Mouse (Mus musculus) small intestine, adult 2 months (tissue): ENCODE measurements around the gene Ppfibp2.

Experiments
- CTCF ChIP-seq: fragments of 200-500 bp; IDR thresholded peaks from 2 replicates; pipeline ENCODE4 v1.5.1; 2012; ENCODE audit warnings: low read depth, mild to moderate bottlenecking, control low read depth, inconsistent platforms, low read length, moderate library complexity, mixed read lengths; ENCODE audit not compliant: insufficient replicate concordance, insufficient read length; ENCODE audit errors: extremely low read depth
- POLR2A ChIP-seq: fragments of 200-500 bp; IDR thresholded peaks from 2 replicates; pipeline ENCODE4 v1.6.1; 2012; ENCODE audit warnings: low read depth, mild to moderate bottlenecking, control low read depth, inconsistent platforms, low read length, moderate library complexity

DNA sequence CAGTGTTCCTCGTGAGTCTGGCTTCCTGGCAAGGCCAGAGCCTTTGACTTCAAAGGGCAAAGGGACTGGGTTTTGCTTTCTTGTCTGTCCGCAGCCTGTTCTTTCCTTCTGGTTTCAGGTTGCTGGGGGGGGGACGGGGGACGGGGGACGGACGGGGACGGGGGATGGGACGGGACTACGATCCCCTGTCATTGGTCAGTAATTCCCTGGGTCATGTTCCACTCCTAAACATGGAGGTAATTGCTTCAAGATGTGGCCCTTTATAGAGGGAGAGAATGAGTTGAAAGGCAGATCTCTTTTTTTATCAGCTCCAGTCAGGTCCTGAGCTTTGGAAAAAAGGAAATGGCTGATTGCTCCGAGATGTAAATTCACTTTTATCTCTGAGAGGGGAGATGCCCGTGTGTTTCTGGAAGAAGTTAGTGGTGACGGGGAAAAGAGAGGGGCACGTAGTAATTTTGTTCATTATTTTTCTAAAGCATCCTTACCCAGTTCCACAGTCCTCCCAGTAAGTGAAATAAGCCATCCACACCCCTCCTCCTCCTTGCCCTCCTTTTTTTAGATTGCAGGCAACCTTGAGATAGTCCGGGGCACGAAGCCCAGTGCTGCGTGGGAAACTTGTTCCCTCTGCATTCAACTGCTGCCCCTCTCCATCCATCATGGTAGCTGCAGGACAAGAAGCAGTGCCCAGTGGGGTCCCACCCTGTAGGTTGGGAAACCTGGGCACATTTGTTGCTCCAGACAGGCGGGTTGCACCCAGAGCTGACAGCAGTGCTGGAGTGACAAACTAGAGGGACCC lies 95.6 kb downstream of the Ppfibp2 start:
- no peak for TF ChIP-seq POLR2A
- TF ChIP-seq CTCF: no peak
